Mouse (Mus musculus) limb, embryonic 10.5 days (tissue): Measurements from ENCODE around the gene Gbx2. TPM values are rescaled to one million over a fixed set of nuclear protein-coding genes. Genes with fewer than 3 reads are reported as not detected.

Source experiments
- DNase-seq: peaks from one replicate; pipeline ENCODE4 v3.0.0-alpha.2; 2017; ENCODE audit warnings: low spot score
- H3K27ac ChIP-seq: fragments of 300-500 bp; sonication (generic); 2 replicates; pipeline ENCODE4 v1.5.1; 2016; ENCODE audit warnings: mild to moderate bottlenecking
- H3K27me3 ChIP-seq: fragments of 300-500 bp; sonication (generic); 2 replicates; pipeline ENCODE4 v1.6.1; 2016; ENCODE audit warnings: low read depth, mild to moderate bottlenecking; ENCODE audit not compliant: poor library complexity, severe bottlenecking
- H3K36me3 ChIP-seq: fragments of 300-500 bp; sonication (generic); 2 replicates; pipeline ENCODE4 v1.6.1; 2016; ENCODE audit warnings: mild to moderate bottlenecking, moderate library complexity
- H3K4me1 ChIP-seq: fragments of 300-500 bp; sonication (generic); 2 replicates; pipeline ENCODE4 v1.6.1; 2016
- H3K4me3 ChIP-seq: fragments of 300-500 bp; sonication (generic); 2 replicates; pipeline ENCODE4 v1.5.1; 2016; ENCODE audit warnings: mild to moderate bottlenecking, moderate library complexity
- H3K9me3 ChIP-seq: fragments of 300-500 bp; sonication (generic); replicated peaks from 2 replicates; pipeline ENCODE4 v1.6.1; 2016; ENCODE audit warnings: mild to moderate bottlenecking
- WGBS: fragments of 180-500 bp; shearing (Covaris S2); methylation state at CpG from one replicate; pipeline ENCODE4 v1.1.7; 2016; 5-methylcytosine and 5-hydroxymethylcytosine counted together
- polyA plus RNA-seq: library from polyadenylated mRNA; unstranded; fragments of >200 nt; fragmentation: Nextera tagmentation; extraction: Ambion mirVana; gene quantifications from 2 replicates; pipeline ENCODE4 v1.2.1, GENCODE M21; 2016

Gene Gbx2
- polyA plus RNA-seq, 1 experiment from 2014 or later: 5.3 TPM

DNA sequence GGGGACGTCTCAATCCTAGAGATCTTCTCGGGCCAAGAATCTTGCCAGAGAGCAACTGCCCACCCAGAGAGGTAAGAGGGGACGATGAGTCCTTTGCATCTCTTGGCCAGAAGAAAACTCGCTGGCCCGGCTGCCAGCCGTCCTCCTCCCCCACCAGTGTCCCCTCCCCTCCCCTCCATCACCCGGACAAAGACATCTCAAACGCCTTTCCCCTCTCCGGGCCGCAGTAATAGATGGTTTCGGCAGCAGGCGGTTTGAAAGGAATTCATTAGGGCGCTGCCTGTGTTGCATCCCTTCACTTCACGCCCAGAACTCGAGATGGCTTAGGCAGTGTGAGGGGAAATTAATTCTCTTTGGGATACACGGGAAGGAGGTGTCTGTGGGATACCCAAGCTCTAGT is 1.6 kb upstream of the Gbx2 start:
- DNase-seq: peak; percentile 52
- Histone ChIP-seq H3K27me3 (peaks cover 99% of the 10 kb centered on the region), H3K4me3 (peak overlapping the region; percentile 12; the same call in 1 of the 2 replicates), H3K9me3 (no peaks in the 10 kb centered on the region), H3K4me1 (peaks cover 83% of the 10 kb centered on the region), H3K36me3 (no peaks in the 10 kb centered on the region), H3K27ac (no peak overlapping the region)
- WGBS: under 1% methylated on average over 16 of the region's 16 CpGs

DNA sequence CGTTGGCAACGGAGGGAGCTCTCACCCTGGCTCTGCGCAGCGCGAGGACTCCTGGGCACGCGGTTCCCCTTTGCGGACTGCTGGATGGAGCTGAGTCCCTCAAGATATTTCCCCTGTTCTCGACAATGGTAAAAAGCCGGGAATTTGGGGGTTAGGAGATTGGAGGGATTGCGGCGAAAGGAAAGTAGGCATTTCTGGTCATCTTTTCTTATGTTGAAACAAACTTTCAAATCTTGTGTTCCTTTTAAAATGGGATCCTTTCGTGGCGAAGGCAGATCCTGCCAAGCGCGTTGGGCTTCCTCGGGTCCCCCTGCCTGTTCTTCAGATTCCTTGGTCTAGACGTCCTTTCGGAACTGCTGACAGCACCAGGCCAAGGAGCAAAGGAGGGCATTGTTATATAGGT is 1.0 kb upstream of the Gbx2 start:
- WGBS: under 1% methylated on average over 19 of the region's 19 CpGs
- Histone ChIP-seq H3K4me1 (peaks cover 89% of the 10 kb centered on the region), H3K27ac (no peak overlapping the region), H3K4me3 (peak overlapping the region; percentile 67), H3K36me3 (no peaks in the 10 kb centered on the region), H3K9me3 (no peaks in the 10 kb centered on the region), H3K27me3 (peaks cover 99% of the 10 kb centered on the region)
- peak; percentile 57 for DNase-seq

DNA sequence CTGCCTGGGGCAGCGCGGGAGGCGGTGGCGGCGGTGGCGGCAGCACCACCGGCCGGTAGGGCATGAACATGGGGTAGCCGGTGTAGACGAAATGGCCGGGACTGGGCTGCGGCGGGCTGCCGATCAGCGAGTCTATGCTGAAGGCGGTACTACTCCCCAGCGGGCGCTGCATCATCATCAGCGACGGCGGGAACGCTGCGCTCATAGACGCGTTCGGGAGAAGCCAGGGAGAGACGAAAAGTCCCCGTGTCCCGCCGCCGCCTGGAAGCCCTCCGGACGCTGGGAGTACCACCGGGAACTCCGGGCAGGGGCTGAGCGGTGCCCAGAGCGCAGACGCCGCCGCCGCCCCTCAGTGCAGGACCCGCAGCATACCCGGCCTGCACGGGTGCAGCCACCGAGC is 428 bp downstream of the Gbx2 start:
- H3K27ac ChIP-seq: peak overlapping the region; percentile 83
- H3K27me3 ChIP-seq: peaks cover 99% of the 10 kb centered on the region
- WGBS: 0% methylated on average over 45 of the region's 45 CpGs
- H3K4me3 ChIP-seq: peak overlapping the region; percentile 67
- peak; percentile 77 for DNase-seq
- no peaks in the 10 kb centered on the region for H3K9me3 ChIP-seq
- H3K4me1 ChIP-seq: peaks cover 95% of the 10 kb centered on the region
- H3K36me3 ChIP-seq: no peaks in the 10 kb centered on the region

DNA sequence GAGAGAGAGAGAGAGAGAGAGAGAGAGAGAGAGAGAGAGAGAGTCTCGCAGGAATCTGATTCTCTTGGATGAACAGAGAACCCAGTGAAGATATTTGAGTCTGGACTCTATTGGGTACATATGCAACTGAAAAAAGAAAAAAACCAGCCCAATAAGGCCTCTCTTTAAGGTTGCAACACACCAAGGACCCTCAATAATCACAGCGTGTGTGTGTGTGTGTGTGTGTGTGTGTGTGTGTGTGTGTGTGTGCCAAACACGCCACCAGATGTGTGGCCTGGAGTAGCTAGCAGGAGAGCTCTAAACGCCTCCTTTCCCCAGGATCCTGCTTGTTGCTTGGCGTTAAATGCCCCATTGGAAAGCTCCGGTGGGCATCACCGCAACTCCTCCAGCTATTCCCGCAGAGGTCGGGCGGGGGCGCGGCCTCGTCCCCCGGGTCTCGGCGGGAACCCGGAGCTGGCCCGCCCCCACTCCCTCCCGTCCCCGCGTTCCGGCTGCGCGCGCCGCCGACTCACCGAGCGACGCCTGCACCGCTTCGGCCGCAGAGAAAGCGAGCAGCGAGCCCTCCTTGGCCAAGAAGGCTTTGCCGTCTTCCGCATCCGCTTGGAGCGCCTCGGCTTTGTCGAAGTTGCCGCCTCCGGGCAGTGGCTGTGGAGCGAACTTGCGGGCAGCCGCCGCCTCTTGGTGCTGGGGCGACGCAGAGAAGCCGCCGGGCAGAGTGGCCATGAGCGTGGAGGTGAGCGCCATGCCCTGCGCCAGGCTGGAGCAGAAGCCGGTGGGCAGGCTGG is 1.1 kb downstream of the Gbx2 start:
- peaks cover 99% of the 10 kb centered on the region for H3K27me3 ChIP-seq
- under 1% methylated on average over 55 of the region's 55 CpGs for WGBS
- no peaks in the 10 kb centered on the region for H3K9me3 ChIP-seq
- peaks cover 95% of the 10 kb centered on the region for H3K4me1 ChIP-seq
- no peaks in the 10 kb centered on the region for H3K36me3 ChIP-seq
- H3K27ac ChIP-seq: peak overlapping the region; percentile 83
- peak overlapping the region; percentile 67 for H3K4me3 ChIP-seq
- peak; percentile 82 for DNase-seq

DNA sequence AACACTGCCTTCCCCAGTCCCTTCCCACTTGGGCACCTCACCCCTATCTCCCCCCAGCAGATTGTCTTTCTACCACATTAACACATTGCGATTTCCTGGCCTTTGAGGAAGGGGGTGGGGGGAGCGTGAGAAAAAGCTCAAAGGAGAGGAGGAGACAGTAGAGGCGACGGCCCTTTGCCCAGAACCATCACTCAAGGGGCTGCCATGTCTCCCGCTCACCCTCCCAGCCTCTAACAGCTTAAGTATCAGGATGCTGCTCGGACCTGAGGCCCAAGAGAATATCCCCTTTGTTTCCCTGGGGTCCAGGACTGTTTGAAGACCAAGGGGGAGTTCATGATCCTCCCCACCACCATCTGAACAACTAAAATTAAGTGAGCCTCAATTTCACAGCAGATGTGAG is 1.8 kb downstream of the Gbx2 start:
- H3K36me3 ChIP-seq: no peaks in the 10 kb centered on the region
- H3K4me3 ChIP-seq: peak overlapping the region; percentile 67
- H3K27ac ChIP-seq: no peak overlapping the region
- peaks cover 99% of the 10 kb centered on the region for H3K27me3 ChIP-seq
- WGBS: 0% methylated on average over 6 of the region's 6 CpGs
- DNase-seq: no peak
- H3K9me3 ChIP-seq: no peaks in the 10 kb centered on the region
- peaks cover 95% of the 10 kb centered on the region for H3K4me1 ChIP-seq

DNA sequence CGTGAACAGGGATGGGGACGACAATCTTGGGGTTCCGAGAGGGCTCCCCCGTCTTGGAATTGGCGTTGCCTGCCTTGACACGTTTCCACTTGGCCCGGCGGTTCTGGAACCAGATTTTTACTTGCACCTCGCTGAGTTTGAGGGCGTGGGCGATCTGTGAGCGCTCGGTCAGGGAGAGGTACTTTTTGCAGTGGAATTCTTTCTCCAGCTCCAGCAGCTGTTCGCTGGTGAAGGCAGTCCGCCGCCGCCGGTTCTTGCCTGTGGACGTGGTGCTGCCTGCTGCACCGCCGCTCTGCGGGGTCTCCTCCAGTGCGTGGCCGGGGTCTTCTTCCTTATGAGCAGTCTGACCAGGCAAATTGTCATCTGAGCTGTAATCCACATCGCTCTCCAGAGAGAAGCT is 2.3 kb downstream of the Gbx2 start:
- 8% methylated on average over 25 of the region's 25 CpGs for WGBS

DNA sequence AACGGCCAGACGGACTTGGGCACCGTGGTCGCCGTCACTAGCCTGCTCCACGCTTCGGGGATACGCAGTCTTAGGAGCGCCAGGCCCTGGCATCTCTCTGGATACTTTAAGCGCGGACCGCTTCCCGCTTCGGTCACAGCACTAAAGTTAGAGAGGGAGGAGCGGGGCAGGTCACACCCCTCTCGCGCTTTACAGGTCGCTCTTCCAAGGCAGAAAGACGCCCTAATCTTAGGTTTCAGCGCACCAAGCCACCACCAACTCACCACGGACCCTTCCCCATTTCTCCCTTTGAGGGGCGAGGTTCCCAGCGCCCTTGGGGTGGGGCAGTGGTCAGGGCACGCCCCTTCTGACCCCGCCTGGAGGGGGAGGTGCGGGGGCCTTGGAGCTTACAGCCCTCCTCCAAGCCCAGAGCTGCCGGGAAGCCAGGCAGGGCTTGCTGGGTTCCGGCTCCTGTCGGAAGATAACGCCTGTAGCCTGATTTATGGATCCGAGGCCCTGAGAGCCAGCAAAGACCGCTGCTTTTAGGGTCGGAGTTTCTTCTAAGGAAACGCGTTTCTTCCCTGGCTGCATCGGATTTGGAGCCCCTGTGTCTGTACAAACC is 3.8 kb downstream of the Gbx2 start:
- WGBS: 2% methylated on average over 36 of the region's 36 CpGs
- peaks cover 99% of the 10 kb centered on the region for H3K4me1 ChIP-seq
- no peaks in the 10 kb centered on the region for H3K36me3 ChIP-seq

More for the DNA sequence above, 2.3 kb downstream of the Gbx2 start:
- Histone ChIP-seq H3K27me3 (peaks cover 99% of the 10 kb centered on the region), H3K4me1 (peaks cover 95% of the 10 kb centered on the region), H3K4me3 (peak overlapping the region; percentile 67), H3K36me3 (no peaks in the 10 kb centered on the region), H3K27ac (no peak overlapping the region), H3K9me3 (no peaks in the 10 kb centered on the region)
- DNase-seq: peak; percentile 67

DNA sequence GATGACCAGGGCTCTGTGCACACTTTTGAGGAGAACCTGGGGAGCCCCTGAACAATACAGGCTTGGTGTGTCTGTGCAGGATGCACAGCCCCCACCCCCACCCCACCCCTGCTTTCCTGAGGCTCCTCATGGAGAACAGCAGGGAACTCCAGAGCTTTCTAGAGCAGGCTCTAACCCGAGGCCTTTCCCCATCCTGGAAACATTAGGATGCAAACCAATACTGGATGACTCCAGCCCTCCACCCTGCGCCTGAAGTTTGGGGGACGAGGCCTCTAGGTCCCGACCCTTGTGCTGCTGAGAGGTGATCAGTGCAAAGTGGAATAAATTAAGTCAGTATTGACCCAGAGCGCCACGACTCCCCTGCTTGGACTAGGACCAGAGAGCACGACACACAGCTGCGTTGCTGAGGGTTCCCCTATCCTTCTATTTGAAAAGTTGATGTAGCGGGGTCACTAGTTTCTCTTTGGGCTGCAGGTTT is 4.4 kb downstream of the Gbx2 start:
- peaks cover 99% of the 10 kb centered on the region for H3K4me1 ChIP-seq
- H3K36me3 ChIP-seq: no peaks in the 10 kb centered on the region
- no peak overlapping the region; the same call in 1 of the 2 replicates for H3K27ac ChIP-seq
- H3K4me3 ChIP-seq: peak overlapping the region; percentile 49
- 16% methylated on average over 9 of the region's 9 CpGs for WGBS
- DNase-seq: no peak
- H3K27me3 ChIP-seq: peaks cover 100% of the 10 kb centered on the region
- no peaks in the 10 kb centered on the region for H3K9me3 ChIP-seq

More for the DNA sequence above, 3.8 kb downstream of the Gbx2 start:
- Histone ChIP-seq H3K27me3 (peaks cover 100% of the 10 kb centered on the region), H3K4me3 (peak overlapping the region; percentile 49), H3K9me3 (no peaks in the 10 kb centered on the region), H3K27ac (peak overlapping the region; percentile 25; the same call in 1 of the 2 replicates)
- DNase-seq: peak; percentile 72

DNA sequence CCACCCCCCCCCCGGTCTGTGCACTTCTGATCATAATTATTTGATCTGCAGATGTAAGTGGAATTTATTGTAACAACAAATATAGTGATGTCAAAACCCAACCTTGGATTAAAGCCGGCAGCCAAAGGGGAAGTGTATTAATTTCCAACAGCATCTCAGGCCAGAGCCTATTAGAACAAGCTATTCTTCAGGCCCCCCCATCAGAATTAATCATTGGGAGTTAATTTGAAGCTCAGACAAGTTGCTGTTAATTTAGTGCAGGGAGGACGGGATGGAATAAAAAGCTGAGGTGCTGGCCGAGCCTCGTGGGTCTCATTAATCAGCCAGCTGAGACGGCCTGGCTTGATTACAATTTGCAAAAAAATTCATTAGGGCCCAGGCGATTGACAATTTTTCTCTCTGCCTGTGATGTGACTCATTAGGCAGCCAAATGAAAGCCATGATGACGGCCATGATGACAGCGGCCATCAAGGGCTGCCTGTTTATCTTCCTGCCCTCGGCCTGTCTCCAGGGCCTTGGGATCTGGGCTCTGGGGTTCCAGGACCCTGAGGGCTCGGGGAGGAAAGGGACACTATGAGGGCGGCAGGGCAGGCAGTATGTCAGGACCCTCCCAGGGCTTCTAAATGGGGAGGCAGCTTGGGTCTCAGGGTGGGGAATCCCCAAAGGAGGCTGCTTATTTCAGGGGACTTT is 5.3 kb downstream of the Gbx2 start:
- Histone ChIP-seq H3K27me3 (peaks cover 100% of the 10 kb centered on the region), H3K4me1 (peaks cover 91% of the 10 kb centered on the region), H3K27ac (no peak overlapping the region), H3K36me3 (no peaks in the 10 kb centered on the region), H3K9me3 (no peaks in the 10 kb centered on the region), H3K4me3 (no peak overlapping the region)
- 11% methylated on average over 12 of the region's 12 CpGs for WGBS
- no peak for DNase-seq

DNA sequence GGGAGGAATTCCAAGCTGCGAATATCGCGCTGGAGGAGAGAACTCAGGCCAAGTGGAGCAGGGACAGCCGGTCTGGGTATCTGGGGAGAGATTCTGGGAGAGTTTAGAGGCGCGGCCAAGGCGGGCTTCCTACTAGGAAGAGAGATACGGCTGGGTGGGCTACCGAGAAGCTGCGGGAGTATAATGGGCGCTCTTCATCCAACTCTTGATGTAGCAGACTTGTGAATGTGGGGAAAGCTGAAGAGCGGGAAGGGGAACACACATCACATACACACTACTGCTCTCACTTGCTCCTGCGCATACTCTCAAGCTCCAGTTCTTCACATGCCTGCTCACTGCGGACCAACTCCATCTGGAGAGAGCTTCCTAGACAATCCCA is 7.3 kb downstream of the Gbx2 start:
- Histone ChIP-seq H3K4me1 (peaks cover 71% of the 10 kb centered on the region), H3K27me3 (peaks cover 100% of the 10 kb centered on the region), H3K9me3 (no peaks in the 10 kb centered on the region), H3K36me3 (no peaks in the 10 kb centered on the region), H3K4me3 (peak overlapping the region; percentile 50), H3K27ac (peak overlapping the region; percentile 76)
- WGBS: 13% methylated on average over 14 of the region's 14 CpGs
- DNase-seq: no peak

DNA sequence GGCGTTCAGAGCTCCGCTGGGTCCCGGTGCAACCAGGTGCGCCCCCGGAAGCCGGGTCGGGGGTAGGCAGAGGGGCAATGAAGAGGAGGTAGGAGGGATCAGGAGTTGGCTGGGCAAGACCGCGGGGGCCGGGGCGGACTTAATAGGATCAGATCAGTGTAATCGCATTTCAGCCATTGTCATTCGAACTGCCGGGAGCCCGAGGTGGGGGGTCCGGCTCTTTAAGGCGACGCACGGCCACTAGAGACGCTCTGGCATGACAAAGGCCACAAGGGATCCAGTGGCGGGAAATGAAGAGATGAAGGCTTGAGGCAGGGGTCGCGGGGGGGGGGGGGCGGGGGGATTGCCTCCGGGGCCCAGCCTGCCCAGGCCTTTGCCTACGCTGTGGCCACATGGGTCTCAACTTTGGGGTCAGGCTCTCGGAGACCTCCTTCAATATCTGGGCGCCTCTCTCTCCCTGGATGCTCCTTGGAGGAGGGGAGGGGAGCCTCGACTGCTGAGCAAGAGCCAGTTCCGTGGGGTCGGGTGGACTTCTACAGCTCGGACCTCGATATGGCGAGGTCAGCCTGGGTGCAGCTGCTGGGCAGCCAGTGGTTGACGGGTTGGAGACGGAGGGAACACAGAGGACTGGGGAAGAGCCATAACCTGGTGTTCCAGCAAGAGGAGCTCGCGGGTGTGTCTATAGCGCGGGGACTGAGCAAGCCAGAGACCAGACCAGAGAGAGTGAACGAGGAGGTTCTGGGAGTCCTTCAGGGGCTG is 7.9 kb downstream of the Gbx2 start:
- H3K27ac ChIP-seq: peak overlapping the region; percentile 76
- no peaks in the 10 kb centered on the region for H3K36me3 ChIP-seq
- H3K4me1 ChIP-seq: peaks cover 68% of the 10 kb centered on the region
- DNase-seq: peak; percentile 62
- WGBS: 2% methylated on average over 39 of the region's 41 CpGs
- H3K27me3 ChIP-seq: peaks cover 100% of the 10 kb centered on the region
- peak overlapping the region; percentile 50 for H3K4me3 ChIP-seq
- no peaks in the 10 kb centered on the region for H3K9me3 ChIP-seq

DNA sequence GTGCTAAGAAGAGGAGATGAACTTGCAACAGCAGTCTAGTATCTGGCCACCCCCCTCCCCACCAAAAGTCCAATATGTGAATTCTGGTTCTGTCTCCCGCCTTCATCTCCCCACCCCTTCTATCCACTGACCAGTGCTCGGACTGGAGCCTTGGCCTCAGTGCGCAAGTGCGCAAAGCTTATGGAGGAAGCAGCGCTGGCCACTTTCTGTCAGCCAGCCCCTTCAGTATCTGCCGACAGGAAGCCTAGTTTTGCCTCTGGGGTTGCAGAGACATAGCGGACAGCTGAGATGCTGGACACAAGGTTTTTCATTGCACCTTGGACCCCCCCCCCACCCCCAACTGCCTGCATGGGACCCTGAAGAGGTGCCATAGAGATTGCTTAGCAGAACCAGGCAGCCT is 8.7 kb downstream of the Gbx2 start:
- no peaks in the 10 kb centered on the region for H3K9me3 ChIP-seq
- peak overlapping the region; percentile 50 for H3K4me3 ChIP-seq
- peaks cover 100% of the 10 kb centered on the region for H3K27me3 ChIP-seq
- peak; percentile 53 for DNase-seq
- peak overlapping the region; percentile 76 for H3K27ac ChIP-seq
- WGBS: 1% methylated on average over 7 of the region's 7 CpGs
- no peaks in the 10 kb centered on the region for H3K36me3 ChIP-seq
- H3K4me1 ChIP-seq: peaks cover 62% of the 10 kb centered on the region
